Mouse (Mus musculus) kidney, postnatal 0 days (tissue): ENCODE data around the gene Dqx1. TPM values are rescaled to one million over a fixed set of nuclear protein-coding genes. Genes with fewer than 3 reads are reported as not detected.

Experiments used
- ATAC-seq: fragments of 200-750 bp; cut with Nextera tagmentation; replicated peaks from 2 replicates; pipeline ENCODE4 v1.8.0; 2017; ENCODE audit warnings: low read depth, moderate number of reproducible peaks, moderate TSS enrichment, moderate library complexity; ENCODE audit not compliant: low FRiP score
- DNase-seq: peaks from one replicate; pipeline ENCODE4 v3.0.0-alpha.2; 2016; ENCODE audit warnings: low spot score
- H3K27ac ChIP-seq: fragments of 300-500 bp; sonication (generic); 2 replicates; pipeline ENCODE4 v1.5.1; 2014; ENCODE audit warnings: mild to moderate bottlenecking
- H3K27me3 ChIP-seq: fragments of 300-500 bp; sonication (generic); 2 replicates; pipeline ENCODE4 v1.6.1; 2014; ENCODE audit warnings: low read length, mixed read lengths; ENCODE audit not compliant: insufficient read depth
- H3K36me3 ChIP-seq: fragments of 300-500 bp; sonication (generic); 2 replicates; pipeline ENCODE4 v1.6.1; 2014; ENCODE audit warnings: low read length, mixed read lengths; ENCODE audit not compliant: insufficient read depth
- H3K4me1 ChIP-seq: fragments of 300-500 bp; sonication (generic); replicated peaks from 2 replicates; pipeline ENCODE4 v1.6.1; 2014; ENCODE audit warnings: antibody characterized with exemption, low read length, mixed read lengths; ENCODE audit not compliant: insufficient read depth
- H3K4me2 ChIP-seq: fragments of 300-500 bp; sonication (generic); 2 replicates; pipeline ENCODE4 v1.6.1; 2014; ENCODE audit warnings: mild to moderate bottlenecking, low read length, moderate library complexity, mixed read lengths
- H3K4me3 ChIP-seq: fragments of 300-500 bp; sonication (generic); replicated peaks from 2 replicates; pipeline ENCODE4 v1.5.1; 2014; ENCODE audit warnings: low read depth, low read length
- H3K9ac ChIP-seq: fragments of 300-500 bp; sonication (generic); 2 replicates; pipeline ENCODE4 v1.6.1; 2014; ENCODE audit warnings: low read depth, low read length
- H3K9me3 ChIP-seq: fragments of 300-500 bp; sonication (generic); replicated peaks from 2 replicates; pipeline ENCODE4 v1.6.1; 2016; ENCODE audit warnings: low read length, inconsistent platforms, mixed read lengths
- CTCF ChIP-seq: IDR thresholded peaks from 2 replicates; pipeline ENCODE4 v1.5.1; 2016; ENCODE audit warnings: antibody characterized with exemption, low read depth, mild to moderate bottlenecking, moderate library complexity
- WGBS: fragments of 180-500 bp; shearing (Covaris S2); extraction: QIAGEN DNeasy Blood & Tissue Kit; methylation state at CpG from one replicate; pipeline ENCODE4 v1.1.7; 2014; 5-methylcytosine and 5-hydroxymethylcytosine counted together
- polyA plus RNA-seq: library from polyadenylated mRNA; unstranded; fragments of >200 nt; fragmentation: Nextera tagmentation; extraction: Ambion mirVana; gene quantifications from 2 replicates; pipeline ENCODE4 v1.2.1, GENCODE M21; 2015

Gene Dqx1
- polyA plus RNA-seq, 1 experiment from 2014 or later, result 7.0 TPM

GRCm38 (mm10) chr6:83023008-83023407 is 34.6 kb upstream of the Dqx1 start:
- H3K4me2 ChIP-seq, result no peak overlapping the region
- no peaks in the 10 kb centered on the region for H3K4me1 ChIP-seq
- no peak overlapping the region for H3K4me3 ChIP-seq
- ATAC-seq (no peak), DNase-seq (no peak)
- no peaks in the 10 kb centered on the region for H3K9me3 ChIP-seq
- WGBS, result 86% methylated on average over 9 of the region's 9 CpGs
- H3K27ac ChIP-seq, result no peak overlapping the region
- no peak overlapping the region for H3K9ac ChIP-seq
- H3K27me3 ChIP-seq, result no peaks in the 10 kb centered on the region
- TF ChIP-seq CTCF, result no peak
- H3K36me3 ChIP-seq, result no peaks in the 10 kb centered on the region

GRCm38 (mm10) chr6:83023786-83024185 is 33.9 kb upstream of the Dqx1 start:
- H3K4me1 ChIP-seq, result no peaks in the 10 kb centered on the region
- TF ChIP-seq CTCF, result no peak
- H3K27me3 ChIP-seq, result no peaks in the 10 kb centered on the region
- DNase-seq (no peak), ATAC-seq (no peak)
- no peaks in the 10 kb centered on the region for H3K36me3 ChIP-seq
- 94% methylated on average over 2 of the region's 2 CpGs for WGBS
- H3K27ac ChIP-seq, result peak overlapping the region; percentile 36; the same call in 1 of the 2 replicates
- H3K9me3 ChIP-seq, result no peaks in the 10 kb centered on the region
- no peak overlapping the region for H3K9ac ChIP-seq
- H3K4me2 ChIP-seq, result no peak overlapping the region
- H3K4me3 ChIP-seq, result no peak overlapping the region

- Histone ChIP-seq H3K4me1 (no peaks in the 10 kb centered on the region), H3K36me3 (no peaks in the 10 kb centered on the region), H3K9me3 (no peaks in the 10 kb centered on the region), H3K9ac (no peak overlapping the region), H3K4me2 (no peak overlapping the region), H3K27ac (0 out of 2 replicates have a peak overlapping the region, but pooled peaks have one; percentile 36), H3K27me3 (no peaks in the 10 kb centered on the region), H3K4me3 (no peak overlapping the region)
- TF ChIP-seq CTCF, result no peak
- WGBS, result 52% methylated on average over 4 of the region's 4 CpGs
- DNase-seq (peak; percentile 57), ATAC-seq (0 out of 2 replicates have a peak, but pooled peaks have one; percentile 29)
Observed at GRCm38 (mm10) chr6:83024421-83024820, 33.2 kb upstream of the Dqx1 start.

- TF ChIP-seq CTCF, result no peak
- Histone ChIP-seq H3K4me2 (no peak overlapping the region), H3K27ac (no peak overlapping the region), H3K27me3 (no peaks in the 10 kb centered on the region), H3K9ac (no peak overlapping the region), H3K9me3 (no peaks in the 10 kb centered on the region), H3K4me1 (no peaks in the 10 kb centered on the region), H3K4me3 (no peak overlapping the region), H3K36me3 (no peaks in the 10 kb centered on the region)
- no peak for DNase-seq
- no peak for ATAC-seq
- 98% methylated on average over 4 of the region's 4 CpGs for WGBS
Observed at GRCm38 (mm10) chr6:83025221-83025620, 32.4 kb upstream of the Dqx1 start.

GRCm38 (mm10) chr6:83027293-83027692 is 30.4 kb upstream of the Dqx1 start:
- Histone ChIP-seq H3K4me3 (no peak overlapping the region), H3K4me2 (no peak overlapping the region), H3K27ac (no peak overlapping the region), H3K36me3 (no peaks in the 10 kb centered on the region), H3K9ac (no peak overlapping the region), H3K4me1 (0 out of 2 replicates have a peak, but pooled peaks cover 3% of the 10 kb centered on the region), H3K27me3 (no peaks in the 10 kb centered on the region), H3K9me3 (no peaks in the 10 kb centered on the region)
- DNase-seq, result no peak
- no peak for ATAC-seq
- 80% methylated on average over 8 of the region's 8 CpGs for WGBS
- TF ChIP-seq CTCF, result no peak

- Histone ChIP-seq H3K9me3 (no peaks in the 10 kb centered on the region), H3K27me3 (no peaks in the 10 kb centered on the region), H3K36me3 (no peaks in the 10 kb centered on the region), H3K9ac (no peak overlapping the region), H3K27ac (no peak overlapping the region), H3K4me2 (no peak overlapping the region), H3K4me3 (no peak overlapping the region), H3K4me1 (0 out of 2 replicates have a peak, but pooled peaks cover 3% of the 10 kb centered on the region)
- no peak for ATAC-seq
- 60% methylated on average over 7 of the region's 9 CpGs for WGBS
- TF ChIP-seq CTCF, result no peak
- no peak for DNase-seq
Observed at GRCm38 (mm10) chr6:83027706-83028105, 29.9 kb upstream of the Dqx1 start.

GRCm38 (mm10) chr6:83029777-83030176 is 27.9 kb upstream of the Dqx1 start:
- 36% methylated on average over 10 of the region's 10 CpGs for WGBS
- Histone ChIP-seq H3K9ac (no peak overlapping the region), H3K27ac (no peak overlapping the region), H3K4me2 (no peak overlapping the region), H3K9me3 (no peaks in the 10 kb centered on the region), H3K4me3 (no peak overlapping the region), H3K36me3 (no peaks in the 10 kb centered on the region), H3K4me1 (0 out of 2 replicates have a peak, but pooled peaks cover 3% of the 10 kb centered on the region), H3K27me3 (no peaks in the 10 kb centered on the region)
- ATAC-seq (no peak), DNase-seq (no peak)
- no peak for TF ChIP-seq CTCF
